Mouse (Mus musculus) cerebellum, adult 8-10 months (tissue): Measurements from ENCODE around the gene Lypd8.
"Not testable (repeated sequence)": the region's sequence is repeated elsewhere in the genome, so short reads cannot be mapped to it uniquely, and the experiment has no call there.

Source experiments
- DNase-seq: peaks from one replicate; pipeline ENCODE4 v3.0.0; 2022

The Lypd8 gene

GRCm38 (mm10) chr11:58378763-58379278 lies at the start of gene Lypd8:
TSS of gene Lypd8 (plus strand) at chr11:58379043.
- DNase-seq = no peak

GRCm38 (mm10) chr11:58329906-58330275 lies 49.0 kb upstream of the Lypd8 start:
- DNase-seq = no peak

- peak; percentile 91 for DNase-seq
Observed at GRCm38 (mm10) chr11:58330276-58331148, 48.3 kb upstream of the Lypd8 start, which contains the start of the genes Zfp672 and Sh3bp5l. TSS of gene Zfp672 (minus strand) at chr11:58330339. TSS of gene Sh3bp5l (plus strand) at chr11:58330724.

- peak; percentile 43 for DNase-seq
Observed at GRCm38 (mm10) chr11:58331149-58331495, 47.7 kb upstream of the Lypd8 start.

- DNase-seq = no peak
Observed at GRCm38 (mm10) chr11:58331546-58331945, 47.3 kb upstream of the Lypd8 start.

GRCm38 (mm10) chr11:58334746-58335145 lies 44.1 kb upstream of the Lypd8 start:
- no peak for DNase-seq

- DNase-seq = no peak
Observed at GRCm38 (mm10) chr11:58346745-58347144, 32.1 kb upstream of the Lypd8 start.

- no peak for DNase-seq
Observed at GRCm38 (mm10) chr11:58350628-58351027, 28.2 kb upstream of the Lypd8 start.

GRCm38 (mm10) chr11:58351179-58351578 lies 27.7 kb upstream of the Lypd8 start:
- no peak for DNase-seq

- DNase-seq = no peak
Observed at GRCm38 (mm10) chr11:58352681-58353548, 25.9 kb upstream of the Lypd8 start.

GRCm38 (mm10) chr11:58353709-58354108 lies 25.1 kb upstream of the Lypd8 start:
- no peak for DNase-seq

- no peak for DNase-seq
Observed at GRCm38 (mm10) chr11:58354476-58354875, 24.4 kb upstream of the Lypd8 start.

- DNase-seq = no peak
Observed at GRCm38 (mm10) chr11:58354927-58355326, 23.9 kb upstream of the Lypd8 start.

GRCm38 (mm10) chr11:58357042-58357441 lies 21.8 kb upstream of the Lypd8 start:
- DNase-seq = no peak

GRCm38 (mm10) chr11:58357844-58358534 lies 20.9 kb upstream of the Lypd8 start:
- DNase-seq = no peak

GRCm38 (mm10) chr11:58362562-58362961 lies 16.3 kb upstream of the Lypd8 start:
- not testable (repeated sequence) for DNase-seq

GRCm38 (mm10) chr11:58364454-58364853 lies 14.4 kb upstream of the Lypd8 start:
- no peak for DNase-seq

GRCm38 (mm10) chr11:58366191-58366590 lies 12.7 kb upstream of the Lypd8 start:
- not testable (repeated sequence) for DNase-seq

- no peak for DNase-seq
Observed at GRCm38 (mm10) chr11:58377273-58377672, 1.6 kb upstream of the Lypd8 start.

GRCm38 (mm10) chr11:58377686-58378085 lies 1.2 kb upstream of the Lypd8 start:
- no peak for DNase-seq

- DNase-seq = no peak
Observed at GRCm38 (mm10) chr11:58379516-58379915, 673 bp downstream of the Lypd8 start.

GRCm38 (mm10) chr11:58382471-58382870 lies 3.6 kb downstream of the Lypd8 start:
- no peak for DNase-seq
